Comparison of ENCODE assay signal across 11 mouse cellular contexts in genomic region chr12:104938935-104939334, GRCm38 (mm10).
DNase-seq lines count a peak whose midpoint lies in the region; ATAC-seq and TF ChIP-seq lines count a peak whose summit lies in the region.
"Had no signal": no experiment of that assay in that cellular context is flagged by ENCODE, and none has a peak within 500 bp of the region (broad histone marks: within the 10 kb centered on the region; RNA-seq: fewer than 3 reads in every experiment).

No protein-coding gene starts in this region.

- no peak overlapping the region for H3K4me2 ChIP-seq in kidney, postnatal 0 days (ENCODE audit: low read length)

- 73% methylated on average over 5 of the region's 5 CpGs for WGBS in kidney, postnatal 0 days
- WGBS in limb, embryonic 10.5 days: 64% methylated on average over 5 of the region's 5 CpGs

- no peaks in the 10 kb centered on the region for H3K36me3 ChIP-seq in kidney, postnatal 0 days (ENCODE audit: insufficient read depth, low read length)
- H3K36me3 ChIP-seq in limb, embryonic 10.5 days: no peaks in the 10 kb centered on the region

- no peaks in the 10 kb centered on the region for H3K4me1 ChIP-seq in kidney, postnatal 0 days (replicated peaks; ENCODE audit: insufficient read depth, low read length)
- peaks cover 26% of the 10 kb centered on the region for H3K4me1 ChIP-seq in limb, embryonic 10.5 days

- H3K9me3 ChIP-seq in kidney, postnatal 0 days (replicated peaks; ENCODE audit: low read length): no peaks in the 10 kb centered on the region
- no peaks in the 10 kb centered on the region for H3K9me3 ChIP-seq in limb, embryonic 10.5 days (replicated peaks)

- H3K4me3 ChIP-seq in kidney, postnatal 0 days (replicated peaks; ENCODE audit: low read depth, low read length): no peak overlapping the region
- no peak overlapping the region for H3K4me3 ChIP-seq in limb, embryonic 10.5 days
- H3K4me3 ChIP-seq: heart, adult 2 months; myocyte had no signal

- no peaks in the 10 kb centered on the region for H3K27me3 ChIP-seq in kidney, postnatal 0 days (ENCODE audit: insufficient read depth, low read length)
- peaks cover 13% of the 10 kb centered on the region for H3K27me3 ChIP-seq in limb, embryonic 10.5 days (ENCODE audit: low read depth, poor library complexity, severe bottlenecking)
- H3K27me3 ChIP-seq: CH12.LX had no signal

- DNase-seq in kidney, postnatal 0 days (ENCODE audit: low spot score): no peak
- no peak for DNase-seq in kidney, adult 18-20 months
- DNase-seq in brain, embryonic 14.5 days (ENCODE audit: low read depth): no peak
- DNase-seq in cerebellum, postnatal 14 days: peak; percentile 67 to 84
- DNase-seq in limb, embryonic 10.5 days (ENCODE audit: low spot score): no peak
- no peak for DNase-seq in T-cell, adult 2 months (ENCODE audit: low spot score)
- DNase-seq in spleen, adult 18-20 months: no peak

- TF ChIP-seq CTCF in kidney, postnatal 0 days (IDR thresholded peaks at IDR 0.05; ENCODE audit: low read depth): peak; percentile 52
- peak; percentile 10; the same call in 1 of the 2 replicates for TF ChIP-seq CTCF in brain, embryonic 14.5 days (IDR thresholded peaks at IDR 0.05; ENCODE audit: borderline replicate concordance, extremely low read depth, insufficient read depth, insufficient read length)

- no peak overlapping the region for H3K9ac ChIP-seq in kidney, postnatal 0 days (ENCODE audit: low read depth, low read length)

- H3K27ac ChIP-seq in kidney, postnatal 0 days: no peak overlapping the region
- H3K27ac ChIP-seq in limb, embryonic 10.5 days: peak overlapping the region; percentile 71
- H3K27ac ChIP-seq: heart, adult 2 months had no signal

- 0 out of 2 replicates have a peak, but pooled peaks have one; percentile 5 for ATAC-seq in kidney, postnatal 0 days (replicated peaks; ENCODE audit: low FRiP score, low read depth)
- no peak for ATAC-seq in monocyte, adult 5-6 weeks (replicated peaks; ENCODE audit: insufficient number of reproducible peaks, low FRiP score, low TSS enrichment, poor library complexity, severe bottlenecking)

- TF ChIP-seq POLR2A in brain, embryonic 14.5 days (IDR thresholded peaks at IDR 0.05; ENCODE audit: borderline replicate concordance, extremely low read depth, insufficient read depth, insufficient read length, poor library complexity, severe bottlenecking): no peak

Comparison
In these comparisons a context has a peak if more than half of its experiments do, and no peak if none do; other contexts are left out.
1. DNase-seq: peak in cerebellum, postnatal 14 days (2 of 2); none in kidney, postnatal 0 days (single experiment), kidney, adult 18-20 months (single experiment), brain, embryonic 14.5 days (single experiment), limb, embryonic 10.5 days (single experiment), T-cell, adult 2 months (single experiment) and spleen, adult 18-20 months (0 of 2).